Mouse (Mus musculus) kidney, adult 2 months (tissue): ENCODE data around the gene Trpc2. TPM values are rescaled to one million over a fixed set of nuclear protein-coding genes. Genes with fewer than 3 reads are reported as not detected.
A peak's percentile ranks its signal among the peaks of the same experiment; 100 is the strongest.

ENCODE experiments used
- DNase-seq: peaks from one replicate; pipeline ENCODE4 v3.0.0; 2021
- H3K27ac ChIP-seq: fragments of 200-500 bp; 2 replicates; pipeline ENCODE4 v1.5.1; 2012; ENCODE audit warnings: low read depth, low read length, control low read depth, inconsistent platforms; ENCODE audit not compliant: insufficient read depth
- H3K27me3 ChIP-seq: fragments of 200-500 bp; replicated peaks from 2 replicates; pipeline ENCODE4 v1.6.1; 2012; ENCODE audit warnings: mild to moderate bottlenecking, moderate library complexity, low read length, inconsistent platforms; ENCODE audit not compliant: control insufficient read depth, insufficient read depth
- H3K36me3 ChIP-seq: fragments of 200-500 bp; 2 replicates; pipeline ENCODE4 v1.6.1; 2012; ENCODE audit warnings: mild to moderate bottlenecking, moderate library complexity, low read length, inconsistent platforms; ENCODE audit not compliant: control insufficient read depth, insufficient read depth
- H3K4me1 ChIP-seq: fragments of 200-500 bp; 2 replicates; pipeline ENCODE4 v1.6.1; 2011; ENCODE audit warnings: low read length; ENCODE audit not compliant: control insufficient read depth, insufficient read depth
- H3K4me3 ChIP-seq: fragments of 200-500 bp; 2 replicates; pipeline ENCODE4 v1.5.1; 2011; ENCODE audit warnings: mild to moderate bottlenecking, low read depth, low read length, control low read depth; ENCODE audit not compliant: insufficient read depth
- CTCF ChIP-seq: fragments of 200-500 bp; conservative IDR thresholded peaks from 2 replicates; pipeline ENCODE4 v1.5.1; 2011; ENCODE audit warnings: low read depth, mild to moderate bottlenecking, control low read depth, low read length, moderate library complexity, mixed read lengths; ENCODE audit not compliant: insufficient read depth, insufficient read length
- POLR2A ChIP-seq: fragments of 200-500 bp; IDR thresholded peaks from one replicate; pipeline ENCODE4 v1.6.1; 2011; ENCODE audit warnings: low read depth, low read length, control low read depth
- WGBS: fragments of 180-500 bp; shearing (Covaris S2); methylation state at CpG from one replicate; pipeline ENCODE4 v1.1.7; 2018; 5-methylcytosine and 5-hydroxymethylcytosine counted together
- polyA plus RNA-seq: library from polyadenylated mRNA; depleted of rRNA; stranded (reverse); fragments of >200 nt; gene quantifications from 2 replicates; pipeline ENCODE4 v1.2.3, GENCODE M21; 2012; rRNA removed

The Trpc2 gene
- polyA plus RNA-seq, 1 experiment: not detected

DNA sequence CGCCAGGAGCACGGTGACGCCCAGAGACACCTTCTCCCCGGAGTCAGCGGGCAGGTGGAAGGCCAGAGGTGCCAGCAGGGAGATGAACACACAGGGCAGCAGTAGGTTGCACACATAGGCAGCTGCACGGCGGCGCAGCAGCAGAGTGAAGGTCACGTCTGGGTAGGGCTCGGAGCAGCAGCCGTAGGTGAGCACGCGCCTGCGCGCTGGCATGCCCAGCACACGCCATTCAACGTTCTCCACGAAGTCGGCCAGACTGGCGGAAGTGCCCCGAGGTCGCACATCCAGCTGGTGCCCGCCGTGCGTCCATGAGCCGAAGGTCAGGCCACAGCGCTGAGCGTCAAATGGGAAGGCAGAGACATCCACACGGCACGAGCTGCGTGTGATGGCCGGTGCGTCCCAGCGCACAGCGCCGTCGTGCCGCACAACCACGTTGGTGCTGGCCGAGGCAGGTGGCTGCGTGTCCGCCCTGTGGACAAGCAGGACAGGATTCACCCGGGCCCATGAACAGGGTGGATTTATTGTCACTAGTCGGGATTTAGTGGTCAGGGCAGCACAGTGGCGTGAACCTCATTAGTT, 30.3 kb downstream of the Trpc2 start:
- no peak for DNase-seq
- Histone ChIP-seq H3K27me3 (no peaks in the 10 kb centered on the region), H3K4me3 (no peak overlapping the region), H3K4me1 (no peaks in the 10 kb centered on the region), H3K27ac (no peak overlapping the region), H3K36me3 (no peaks in the 10 kb centered on the region)
- 87% methylated on average over 45 of the region's 45 CpGs for WGBS
- TF ChIP-seq POLR2A (no peak), CTCF (no peak)

DNA sequence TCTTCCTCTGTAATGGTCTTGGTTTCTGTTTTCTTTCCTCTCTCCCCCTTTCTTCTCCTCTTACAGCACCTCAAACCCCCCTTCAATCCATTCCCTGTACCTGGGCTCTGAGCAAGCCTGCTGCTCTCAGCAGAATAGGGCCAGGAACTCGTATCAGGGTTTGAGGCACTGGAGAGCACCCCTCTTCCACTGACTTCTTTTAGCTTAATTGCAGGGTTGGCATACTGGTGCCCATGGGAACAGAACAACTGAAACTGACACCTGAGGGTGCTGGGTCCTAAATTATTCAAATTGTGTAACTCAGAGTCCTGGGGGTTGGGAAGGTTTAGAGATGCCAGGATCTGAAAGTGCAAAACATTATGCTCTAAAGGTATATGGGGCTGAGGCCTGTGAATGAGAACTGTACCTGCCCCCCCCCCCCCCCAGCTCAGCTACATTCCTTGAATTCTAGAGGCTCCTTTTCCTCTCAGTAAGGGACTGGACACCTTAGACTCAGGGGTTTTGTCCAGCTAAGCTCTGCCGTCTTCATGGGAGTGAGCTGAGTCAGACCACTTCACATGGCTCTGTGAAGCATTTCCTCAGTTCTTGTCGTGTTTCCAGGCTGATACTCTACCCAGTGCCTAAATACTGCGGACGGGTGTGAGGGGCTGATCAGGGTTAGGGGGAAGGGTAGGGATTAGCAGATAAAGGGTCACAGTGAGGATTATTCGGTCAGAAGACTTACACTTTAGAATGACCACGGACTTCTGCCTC, 33.8 kb downstream of the Trpc2 start, which contains the start of gene Chrna10:
Chrna10 (minus strand) TSS at position 250 of the 753 bp plus-strand sequence.
- DNase-seq: no peak
- no peak for TF ChIP-seq CTCF
- H3K4me1 ChIP-seq: no peaks in the 10 kb centered on the region
- H3K27ac ChIP-seq: no peak within 1 kb of the TSS
- no peaks in the 10 kb centered on the region for H3K27me3 ChIP-seq
- no peak within 1 kb of the TSS for H3K4me3 ChIP-seq
- 46% methylated on average over 7 of the region's 7 CpGs for WGBS
- 0 out of 2 replicates have a peak, but pooled peaks cover 3% of the 10 kb centered on the region for H3K36me3 ChIP-seq

DNA sequence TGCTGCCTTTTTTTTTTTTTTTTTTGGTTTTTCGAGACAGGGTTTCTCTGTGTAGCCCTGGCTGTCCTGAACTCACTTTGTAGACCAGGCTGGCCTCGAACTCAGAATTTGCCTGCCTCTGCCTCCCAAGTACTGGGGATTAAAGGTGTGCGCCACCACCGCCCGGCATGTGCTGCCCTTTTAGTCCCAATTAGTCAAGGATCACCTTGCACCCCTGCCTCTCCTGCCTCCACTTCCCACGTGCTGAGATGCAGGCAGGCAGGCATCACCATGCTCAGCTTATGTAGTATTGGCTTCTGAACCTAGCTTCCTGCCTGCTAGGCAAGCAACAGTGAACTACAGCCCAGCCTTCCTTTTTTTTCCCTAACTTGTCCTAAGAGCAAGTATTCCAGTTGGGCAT, 34.5 kb downstream of the Trpc2 start:
- no peak for TF ChIP-seq POLR2A
- 57% methylated on average over 6 of the region's 6 CpGs for WGBS
- no peak for DNase-seq
- Histone ChIP-seq H3K4me1 (no peaks in the 10 kb centered on the region), H3K27me3 (no peaks in the 10 kb centered on the region), H3K4me3 (no peak overlapping the region), H3K27ac (no peak overlapping the region), H3K36me3 (peaks cover 3% of the 10 kb centered on the region; the same call in 1 of the 2 replicates)

DNA sequence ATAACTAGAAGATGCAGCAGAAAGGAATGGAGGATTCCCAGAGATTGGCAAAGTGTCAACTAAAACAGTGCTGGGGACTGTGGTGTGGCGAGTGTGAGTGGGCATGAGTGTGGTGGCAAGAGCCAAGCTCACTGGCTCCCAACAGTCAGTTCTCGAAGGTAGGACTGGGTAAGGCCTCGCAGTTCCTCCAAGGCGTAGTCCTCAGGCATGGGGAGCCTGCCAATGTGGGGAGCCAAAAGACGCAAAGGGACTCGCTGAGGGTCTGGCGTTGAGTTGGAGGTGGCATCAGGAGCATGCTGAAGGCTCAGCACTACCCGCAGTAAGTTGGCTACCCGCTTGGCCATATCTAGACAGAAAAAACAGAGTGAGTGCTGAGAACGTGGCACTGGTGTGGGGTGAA, 37.4 kb downstream of the Trpc2 start:
- H3K36me3 ChIP-seq: peaks cover 8% of the 10 kb centered on the region
- DNase-seq: no peak

DNA sequence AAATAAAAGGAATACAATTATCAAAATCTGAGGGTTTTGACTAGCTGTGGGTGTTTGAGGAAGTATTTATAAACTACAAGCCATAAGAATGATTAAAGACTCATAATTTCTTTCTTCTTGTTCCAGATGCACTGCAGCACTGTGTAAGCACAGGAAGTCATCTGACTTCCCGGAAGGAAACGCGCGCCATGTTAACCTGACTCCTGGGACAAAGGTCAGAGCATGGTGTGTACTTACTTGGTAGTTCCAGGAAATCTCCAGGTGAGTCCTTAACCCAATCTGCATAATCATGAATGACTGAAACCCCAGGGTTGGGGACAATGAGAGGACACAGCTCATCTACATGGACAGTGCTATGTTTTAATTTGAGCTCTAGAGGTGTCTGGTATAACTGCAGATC, 49.5 kb downstream of the Trpc2 start:
- no peak for TF ChIP-seq CTCF
- TF ChIP-seq POLR2A: no peak
- no peaks in the 10 kb centered on the region for H3K4me1 ChIP-seq
- H3K27ac ChIP-seq: no peak overlapping the region
- peaks cover 20% of the 10 kb centered on the region for H3K36me3 ChIP-seq
- WGBS: 55% methylated on average over 4 of the region's 4 CpGs
- no peak overlapping the region for H3K4me3 ChIP-seq
- peak; percentile 68 for DNase-seq
- no peaks in the 10 kb centered on the region for H3K27me3 ChIP-seq

More for the DNA sequence above, 37.4 kb downstream of the Trpc2 start:
- TF ChIP-seq POLR2A: no peak
- no peak for TF ChIP-seq CTCF
- Histone ChIP-seq H3K27me3 (no peaks in the 10 kb centered on the region), H3K4me1 (no peaks in the 10 kb centered on the region), H3K27ac (no peak overlapping the region), H3K4me3 (no peak overlapping the region)
- 93% methylated on average over 10 of the region's 10 CpGs for WGBS

DNA sequence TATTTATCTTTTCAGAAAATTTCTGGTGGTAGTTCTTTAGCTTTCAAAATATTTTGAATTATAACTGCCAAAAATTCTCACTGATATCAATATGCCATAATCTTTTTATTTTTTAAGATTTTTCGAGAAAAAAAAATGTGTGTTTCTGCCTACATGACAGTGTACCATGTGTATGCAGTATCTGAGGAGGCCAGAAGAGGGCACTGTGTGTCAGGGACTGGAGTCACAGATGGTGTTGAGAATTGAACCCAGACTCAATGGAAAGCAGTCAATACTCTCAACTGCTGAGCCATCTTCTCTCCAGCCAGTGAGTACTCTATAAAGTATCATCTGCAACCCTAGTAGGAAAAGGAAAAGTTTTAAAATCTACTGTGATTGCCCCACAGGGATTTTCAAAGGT, 54.5 kb downstream of the Trpc2 start:
- TF ChIP-seq POLR2A (no peak), CTCF (peak; percentile 62)
- H3K27me3 ChIP-seq: no peaks in the 10 kb centered on the region
- 88% methylated on average over 1 of the region's 1 CpGs for WGBS
- peak; percentile 38 for DNase-seq
- H3K27ac ChIP-seq: no peak overlapping the region
- H3K36me3 ChIP-seq: peaks cover 8% of the 10 kb centered on the region; the same call in 1 of the 2 replicates
- no peaks in the 10 kb centered on the region for H3K4me1 ChIP-seq
- no peak overlapping the region for H3K4me3 ChIP-seq

DNA sequence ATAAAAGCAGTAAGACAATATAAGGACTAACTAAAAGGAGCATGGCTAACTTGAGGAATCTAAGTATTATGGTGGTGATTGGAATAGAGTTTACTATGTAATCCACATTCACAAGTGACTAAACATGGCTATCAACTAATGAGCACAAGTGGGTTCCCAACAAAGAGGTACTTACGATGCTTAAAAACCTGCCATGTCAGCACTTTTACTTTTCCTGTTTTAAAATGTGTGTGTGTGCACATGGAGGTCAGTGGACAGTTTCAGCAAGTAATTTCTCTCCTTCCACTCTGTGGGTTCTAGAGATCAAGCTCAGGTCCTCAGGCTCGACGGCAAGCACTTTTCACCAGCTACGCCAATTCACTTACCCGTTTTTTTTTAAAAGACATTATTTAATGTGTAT, 55.0 kb downstream of the Trpc2 start:
- H3K36me3 ChIP-seq: peaks cover 6% of the 10 kb centered on the region; the same call in 1 of the 2 replicates
- no peaks in the 10 kb centered on the region for H3K27me3 ChIP-seq
- TF ChIP-seq CTCF (no peak), POLR2A (no peak)
- WGBS: 96% methylated on average over 5 of the region's 5 CpGs
- H3K4me3 ChIP-seq: no peak overlapping the region
- no peak overlapping the region for H3K27ac ChIP-seq
- no peaks in the 10 kb centered on the region for H3K4me1 ChIP-seq
- DNase-seq: no peak

Other genes starting within 250 kb of the Trpc2 start
- 62.1 and 81.3 TPM in 2 replicates for gene Inppl1, start 244.9 kb upstream of the Trpc2 start, polyA plus RNA-seq
- gene Folr2, start 225.9 kb upstream of the Trpc2 start, polyA plus RNA-seq: 11.2 and 11.7 TPM in 2 replicates
- gene Anapc15, start 219.4 kb upstream of the Trpc2 start, polyA plus RNA-seq: 40.2 and 42.6 TPM in 2 replicates
- gene Folr1, start 212.3 kb upstream of the Trpc2 start, polyA plus RNA-seq: 942 and 1,044 TPM in 2 replicates
- 255 and 267 TPM in 2 replicates for gene Lamtor1, start 177.2 kb upstream of the Trpc2 start, polyA plus RNA-seq
- gene Tomt, start 176.8 kb upstream of the Trpc2 start, polyA plus RNA-seq: 0.09 and 0.14 TPM in 2 replicates
- gene Lrrc51, start 149.2 kb upstream of the Trpc2 start, polyA plus RNA-seq: 19.6 and 21.6 TPM in 2 replicates
- 71.8 and 77.5 TPM in 2 replicates for gene Numa1, start 149.0 kb upstream of the Trpc2 start, polyA plus RNA-seq
- 18.9 and 22.9 TPM in 2 replicates for gene Il18bp, start 64.4 kb upstream of the Trpc2 start, polyA plus RNA-seq
- gene Rnf121, start 17.6 kb upstream of the Trpc2 start, polyA plus RNA-seq: 42.7 and 43.8 TPM in 2 replicates
- 12.3 and 13.2 TPM in 2 replicates for gene Xndc1, start 17.6 kb upstream of the Trpc2 start, polyA plus RNA-seq
- 1.8 and 2.5 TPM in 2 replicates for gene Xntrpc, start 17.4 kb upstream of the Trpc2 start, polyA plus RNA-seq
- 0.08 and 3.8 TPM in 2 replicates for gene Art1, start 18.6 kb downstream of the Trpc2 start, polyA plus RNA-seq
- 0.15 and 0.33 TPM in 2 replicates for gene Art5, start 26.4 kb downstream of the Trpc2 start, polyA plus RNA-seq
- 0.03 TPM in 1 of 2 replicates, not detected in the other for gene Chrna10, start 33.7 kb downstream of the Trpc2 start, polyA plus RNA-seq
- gene Nup98, start 127.1 kb downstream of the Trpc2 start, polyA plus RNA-seq: 13.0 and 13.3 TPM in 2 replicates
- 50.8 and 65.9 TPM in 2 replicates for gene Pgap2, start 127.1 kb downstream of the Trpc2 start, polyA plus RNA-seq
- 39.2 and 52.3 TPM in 2 replicates for gene Rhog, start 172.9 kb downstream of the Trpc2 start, polyA plus RNA-seq
- 33.6 and 37.0 TPM in 2 replicates for gene Stim1, start 184.7 kb downstream of the Trpc2 start, polyA plus RNA-seq